Mouse (Mus musculus) liver, embryonic 11.5 days (tissue): ENCODE measurements around the gene Slc39a5. TPM values are rescaled to one million over a fixed set of nuclear protein-coding genes. Genes with fewer than 3 reads are reported as not detected.

ENCODE experiments used
- ATAC-seq: fragments of 200-750 bp; cut with Nextera tagmentation; replicated peaks from 2 replicates; pipeline ENCODE4 v1.8.0; 2017; ENCODE audit warnings: moderate number of reproducible peaks, mild to moderate bottlenecking, moderate TSS enrichment, moderate library complexity; ENCODE audit not compliant: low FRiP score
- DNase-seq: peaks from one replicate; pipeline ENCODE4 v3.0.0-alpha.2; 2017; ENCODE audit warnings: low spot score
- H3K27ac ChIP-seq: fragments of 300-500 bp; sonication (generic); 2 replicates; pipeline ENCODE4 v1.5.1; 2014; ENCODE audit warnings: mild to moderate bottlenecking, low read depth, low read length, control low read depth
- H3K27me3 ChIP-seq: fragments of 300-500 bp; sonication (generic); replicated peaks from 2 replicates; pipeline ENCODE4 v1.6.1; 2014; ENCODE audit warnings: low read length, mixed read lengths; ENCODE audit not compliant: control insufficient read depth, insufficient read depth
- H3K36me3 ChIP-seq: fragments of 300-500 bp; sonication (generic); 2 replicates; pipeline ENCODE4 v1.6.1; 2014; ENCODE audit warnings: mild to moderate bottlenecking, low read length, moderate library complexity, mixed read lengths; ENCODE audit not compliant: control insufficient read depth, insufficient read depth
- H3K4me1 ChIP-seq: fragments of 300-500 bp; sonication (generic); replicated peaks from 2 replicates; pipeline ENCODE4 v1.6.1; 2014; ENCODE audit warnings: low read length, mixed read lengths; ENCODE audit not compliant: control insufficient read depth, insufficient read depth
- H3K4me2 ChIP-seq: fragments of 300-500 bp; sonication (generic); 2 replicates; pipeline ENCODE4 v1.6.1; 2014; ENCODE audit warnings: mild to moderate bottlenecking, control low read depth, moderate library complexity
- H3K4me3 ChIP-seq: fragments of 300-500 bp; sonication (generic); 2 replicates; pipeline ENCODE4 v1.5.1; 2014; ENCODE audit warnings: low read depth, low read length, control low read depth
- H3K9ac ChIP-seq: fragments of 300-500 bp; sonication (generic); 2 replicates; pipeline ENCODE4 v1.6.1; 2014; ENCODE audit warnings: low read depth, low read length, control low read depth
- H3K9me3 ChIP-seq: fragments of 300-500 bp; sonication (generic); 2 replicates; pipeline ENCODE4 v1.6.1; 2016; ENCODE audit warnings: low read length, inconsistent platforms, mixed read lengths; ENCODE audit not compliant: control insufficient read depth
- WGBS: fragments of 180-500 bp; shearing (Covaris S2); extraction: QIAGEN DNeasy Blood & Tissue Kit; methylation state at CpG from one replicate; pipeline ENCODE4 v1.1.7; 2014; 5-methylcytosine and 5-hydroxymethylcytosine counted together
- polyA plus RNA-seq: library from polyadenylated mRNA; unstranded; fragments of >200 nt; fragmentation: Nextera tagmentation; extraction: Ambion mirVana; gene quantifications from 2 replicates; pipeline ENCODE4 v1.2.1, GENCODE M21; 2014

Slc39a5 gene
- polyA plus RNA-seq, 1 experiment from 2014 or later: 17.6 TPM

DNA sequence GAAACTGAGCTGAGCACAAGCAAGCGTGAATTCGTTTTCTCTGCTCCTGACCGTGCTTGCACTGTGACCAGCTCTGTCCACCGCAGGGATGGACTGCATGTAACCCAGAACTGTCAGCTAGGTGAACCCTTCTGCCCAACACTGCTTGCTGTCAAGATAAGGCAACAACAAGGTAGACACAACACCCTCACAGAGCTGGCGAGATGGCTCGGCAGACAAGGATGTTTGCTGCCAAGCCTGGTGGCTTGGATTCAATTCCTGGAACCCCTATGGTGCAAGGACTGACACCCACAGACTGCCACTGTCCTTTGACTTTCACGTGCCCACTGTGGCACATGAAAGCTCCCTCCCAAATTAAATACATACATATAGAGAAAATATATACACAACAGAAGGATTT is 2.9 kb upstream of the Slc39a5 start:
- H3K4me3 ChIP-seq: no peak overlapping the region
- peaks cover 10% of the 10 kb centered on the region for H3K4me1 ChIP-seq
- no peak overlapping the region for H3K27ac ChIP-seq
- no peak for ATAC-seq
- H3K36me3 ChIP-seq: peaks cover 10% of the 10 kb centered on the region; the same call in 1 of the 2 replicates
- no peaks in the 10 kb centered on the region for H3K9me3 ChIP-seq
- H3K9ac ChIP-seq: no peak overlapping the region
- no peaks in the 10 kb centered on the region for H3K27me3 ChIP-seq
- 82% methylated on average over 7 of the region's 7 CpGs for whole genome bisulfite sequencing
- no peak for DNase-seq
- no peak overlapping the region for H3K4me2 ChIP-seq

DNA sequence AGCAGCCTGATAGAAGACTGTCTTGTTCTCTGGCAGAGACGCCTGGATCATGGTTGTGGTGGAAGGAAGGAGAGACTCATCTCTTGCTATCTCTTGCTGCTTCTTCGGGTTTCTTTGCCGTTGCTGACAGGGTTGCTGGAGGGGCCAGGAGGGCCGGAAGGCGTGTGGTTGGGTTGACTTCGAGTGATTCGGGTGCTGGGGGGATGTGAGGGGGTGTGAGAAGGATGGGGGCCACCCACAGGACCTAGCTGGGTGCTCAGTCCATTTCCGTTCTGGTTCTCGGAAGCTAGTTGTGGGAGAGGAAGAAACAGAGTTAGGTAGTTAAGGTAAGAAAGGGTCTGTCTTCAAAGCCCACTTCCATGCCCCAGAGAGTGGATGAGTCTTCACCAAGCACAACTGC is 609 bp upstream of the Slc39a5 start:
- DNase-seq (no peak), ATAC-seq (no peak)
- Histone ChIP-seq H3K4me3 (no peak overlapping the region), H3K4me1 (peaks cover 3% of the 10 kb centered on the region; the same call in 1 of the 2 replicates), H3K27me3 (no peaks in the 10 kb centered on the region), H3K9me3 (no peaks in the 10 kb centered on the region), H3K4me2 (no peak overlapping the region), H3K36me3 (0 out of 2 replicates have a peak, but pooled peaks cover 5% of the 10 kb centered on the region), H3K27ac (no peak overlapping the region), H3K9ac (no peak overlapping the region)
- 70% methylated on average over 9 of the region's 9 CpGs for WGBS

DNA sequence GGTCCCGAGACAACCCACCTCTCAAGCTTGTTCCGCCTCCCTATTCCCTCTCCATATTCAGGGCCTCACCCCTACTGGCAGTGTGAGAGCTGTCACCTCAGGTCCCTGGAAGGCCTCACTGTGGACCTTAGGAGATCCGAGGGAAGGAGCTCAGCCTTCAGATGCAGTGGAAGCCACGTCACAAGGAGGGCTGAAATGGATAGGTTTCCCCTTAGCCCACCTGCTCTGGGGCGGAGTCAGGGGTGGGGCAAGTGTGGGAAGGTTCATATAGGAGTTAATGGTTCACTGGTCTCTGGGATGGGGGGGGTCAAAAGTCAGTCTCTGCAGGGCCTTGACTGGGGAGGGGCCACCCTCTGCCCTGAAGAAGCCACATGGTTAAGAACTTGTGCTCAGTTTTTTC is 691 bp downstream of the Slc39a5 start:
- ATAC-seq (0 out of 2 replicates have a peak, but pooled peaks have one; percentile 28), DNase-seq (peak; percentile 34)
- Histone ChIP-seq H3K4me2 (peak overlapping the region; percentile 47), H3K27me3 (no peaks in the 10 kb centered on the region), H3K4me1 (peaks cover 15% of the 10 kb centered on the region), H3K4me3 (peak overlapping the region; percentile 29; the same call in 1 of the 2 replicates), H3K27ac (no peak overlapping the region), H3K9ac (no peak overlapping the region), H3K36me3 (no peaks in the 10 kb centered on the region; the same call in 1 of the 2 replicates), H3K9me3 (no peaks in the 10 kb centered on the region)
- WGBS: 50% methylated on average over 5 of the region's 5 CpGs

DNA sequence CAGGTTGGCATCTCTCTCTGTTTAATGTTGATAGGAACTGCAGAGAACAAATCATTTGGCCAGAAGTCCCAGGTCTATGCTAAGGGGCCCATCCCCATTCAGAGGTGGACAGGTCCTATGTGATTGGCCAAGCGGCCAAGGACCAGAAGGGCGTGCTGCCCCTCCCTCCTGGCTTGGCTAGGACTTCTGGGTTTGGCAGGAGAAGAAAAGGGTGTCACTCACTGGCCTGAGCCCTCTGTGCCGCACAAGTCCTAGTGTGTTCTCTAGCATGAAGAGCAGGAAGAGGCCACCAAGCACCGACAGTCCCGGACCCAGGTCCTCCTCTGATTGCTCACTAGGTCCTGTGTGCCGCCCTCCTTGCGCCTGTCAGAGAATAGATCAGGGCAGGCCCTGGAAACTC is 3.6 kb downstream of the Slc39a5 start:
- Histone ChIP-seq H3K27ac (no peak overlapping the region), H3K9me3 (no peaks in the 10 kb centered on the region), H3K27me3 (no peaks in the 10 kb centered on the region), H3K4me2 (no peak overlapping the region), H3K36me3 (peaks cover 5% of the 10 kb centered on the region; the same call in 1 of the 2 replicates), H3K4me3 (no peak overlapping the region), H3K9ac (no peak overlapping the region), H3K4me1 (peaks cover 17% of the 10 kb centered on the region)
- ATAC-seq (no peak), DNase-seq (peak; percentile 31)
- 71% methylated on average over 7 of the region's 7 CpGs for WGBS

DNA sequence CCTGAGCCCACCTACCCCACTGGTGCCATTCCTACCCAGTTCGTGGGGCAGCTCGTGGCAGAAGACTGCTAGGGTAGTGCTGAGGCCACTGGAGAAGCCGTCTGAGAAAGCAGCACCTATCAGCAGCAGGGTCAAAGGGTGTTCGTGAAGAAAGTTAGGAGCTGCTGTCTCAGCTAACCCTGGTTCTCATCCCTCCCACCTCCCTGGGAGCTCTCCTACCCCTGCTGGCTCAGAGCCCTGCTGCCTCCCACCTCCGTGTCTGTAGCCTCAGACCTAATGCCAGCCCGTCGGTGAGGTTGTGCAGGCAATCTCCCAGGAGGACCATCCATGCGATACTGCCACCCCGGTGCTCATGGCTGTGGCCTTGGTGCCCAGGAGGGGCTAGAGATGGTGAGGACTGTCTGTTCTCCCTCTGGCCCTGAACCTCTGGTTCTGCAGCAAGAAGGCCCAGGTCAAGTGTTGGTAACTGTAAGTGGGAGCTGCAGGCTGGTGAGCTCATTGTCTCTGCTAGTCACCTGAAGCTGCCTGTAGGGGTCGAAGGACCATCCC is 4.2 kb downstream of the Slc39a5 start:
- H3K9ac ChIP-seq: no peak overlapping the region
- no peaks in the 10 kb centered on the region for H3K27me3 ChIP-seq
- peaks cover 17% of the 10 kb centered on the region for H3K4me1 ChIP-seq
- peaks cover 10% of the 10 kb centered on the region for H3K36me3 ChIP-seq
- H3K27ac ChIP-seq: peak overlapping the region; percentile 17; the same call in 1 of the 2 replicates
- H3K4me3 ChIP-seq: no peak overlapping the region
- DNase-seq (peak; percentile 32), ATAC-seq (no peak)
- no peak overlapping the region for H3K4me2 ChIP-seq
- H3K9me3 ChIP-seq: no peaks in the 10 kb centered on the region
- WGBS: 71% methylated on average over 10 of the region's 10 CpGs

DNA sequence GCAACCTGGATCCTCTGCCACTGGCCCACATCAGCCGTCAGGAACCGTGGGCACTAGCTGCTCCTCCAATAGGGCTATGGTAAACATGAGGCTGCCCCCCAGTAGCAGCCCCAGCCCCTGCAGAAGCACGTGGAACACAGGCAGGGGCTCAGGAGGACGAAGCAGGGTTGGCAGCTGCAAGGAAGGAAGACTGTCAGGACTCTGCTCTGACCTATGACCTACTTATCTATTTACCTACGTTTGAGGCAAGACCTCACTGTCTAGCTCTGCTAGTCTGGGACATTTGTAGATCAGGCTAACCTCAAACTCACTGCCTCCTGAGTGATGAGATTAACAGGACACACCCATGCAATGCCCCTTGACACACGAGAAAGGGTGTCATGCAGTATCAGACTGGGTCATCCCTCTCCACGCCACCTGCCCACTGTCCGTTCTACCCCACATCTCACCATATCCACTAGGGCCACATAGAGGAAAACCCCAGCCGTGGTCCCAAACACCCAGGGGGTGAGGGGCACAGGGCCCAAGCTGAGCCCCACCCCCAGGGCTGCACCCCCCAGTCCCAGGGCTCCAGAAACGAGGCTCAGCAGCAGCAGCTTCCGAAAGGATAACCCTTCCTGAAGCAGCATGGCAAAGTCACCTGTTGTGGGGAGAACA is 4.9 kb downstream of the Slc39a5 start:
- H3K4me3 ChIP-seq: no peak overlapping the region
- peaks cover 15% of the 10 kb centered on the region for H3K36me3 ChIP-seq
- peaks cover 17% of the 10 kb centered on the region for H3K4me1 ChIP-seq
- no peak overlapping the region for H3K9ac ChIP-seq
- ATAC-seq (0 out of 2 replicates have a peak, but pooled peaks have one; percentile 16), DNase-seq (peak; percentile 34)
- H3K9me3 ChIP-seq: no peaks in the 10 kb centered on the region
- no peak overlapping the region for H3K27ac ChIP-seq
- no peaks in the 10 kb centered on the region for H3K27me3 ChIP-seq
- no peak overlapping the region for H3K4me2 ChIP-seq
- 52% methylated on average over 11 of the region's 11 CpGs for WGBS

DNA sequence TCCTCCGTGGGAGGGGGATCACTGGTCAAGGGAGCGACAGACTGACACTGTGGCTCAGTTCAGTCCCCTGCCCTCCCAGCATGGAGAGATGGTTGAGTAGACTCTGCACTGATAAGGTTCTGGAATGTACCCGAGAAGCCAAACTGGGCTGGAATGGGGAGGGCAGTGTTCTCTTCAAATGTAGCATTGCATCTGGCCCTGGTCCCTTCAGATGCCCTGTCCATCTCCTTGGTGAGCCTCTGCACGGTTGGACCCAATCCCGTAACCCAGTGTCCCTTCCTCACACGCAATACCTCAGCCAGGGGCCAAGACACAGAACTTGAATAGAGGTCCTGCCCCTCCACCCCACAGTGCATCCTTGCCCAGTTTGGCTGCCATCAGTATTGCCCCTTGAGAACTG is 9.2 kb downstream of the Slc39a5 start:
- no peaks in the 10 kb centered on the region for H3K9me3 ChIP-seq
- no peak overlapping the region for H3K9ac ChIP-seq
- ATAC-seq: no peak
- H3K4me1 ChIP-seq: peaks cover 14% of the 10 kb centered on the region
- 76% methylated on average over 6 of the region's 6 CpGs for WGBS
- no peak for DNase-seq
- H3K4me2 ChIP-seq: no peak overlapping the region
- no peak overlapping the region for H3K4me3 ChIP-seq
- peaks cover 44% of the 10 kb centered on the region for H3K36me3 ChIP-seq
- H3K27me3 ChIP-seq: no peaks in the 10 kb centered on the region
- H3K27ac ChIP-seq: no peak overlapping the region

DNA sequence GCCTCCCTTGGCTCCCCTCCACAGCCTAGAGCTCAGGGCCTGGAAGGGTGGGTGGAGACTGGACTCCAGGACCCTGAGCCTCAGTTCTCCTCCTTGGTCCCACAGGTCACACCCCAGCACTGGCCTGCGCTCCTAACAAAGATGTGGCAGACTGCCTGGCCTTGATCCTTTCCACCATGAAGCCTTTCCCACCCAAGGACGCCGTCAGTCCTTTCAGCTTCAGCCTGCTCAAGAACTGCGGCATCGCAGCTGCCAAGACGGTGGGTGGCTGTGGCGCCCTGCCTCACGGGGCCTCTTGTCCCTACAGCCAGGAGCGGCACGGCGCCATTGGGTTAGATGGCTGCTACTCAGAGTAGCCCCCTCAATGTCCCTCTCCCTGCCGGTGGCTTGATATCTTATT is 10.7 kb downstream of the Slc39a5 start:
- ATAC-seq (no peak), DNase-seq (no peak)
- Histone ChIP-seq H3K4me3 (no peak overlapping the region), H3K27ac (no peak overlapping the region), H3K9me3 (no peaks in the 10 kb centered on the region), H3K36me3 (peaks cover 54% of the 10 kb centered on the region), H3K9ac (no peak overlapping the region), H3K4me2 (no peak overlapping the region), H3K27me3 (no peaks in the 10 kb centered on the region), H3K4me1 (peaks cover 3% of the 10 kb centered on the region)
- WGBS: 89% methylated on average over 12 of the region's 12 CpGs

DNA sequence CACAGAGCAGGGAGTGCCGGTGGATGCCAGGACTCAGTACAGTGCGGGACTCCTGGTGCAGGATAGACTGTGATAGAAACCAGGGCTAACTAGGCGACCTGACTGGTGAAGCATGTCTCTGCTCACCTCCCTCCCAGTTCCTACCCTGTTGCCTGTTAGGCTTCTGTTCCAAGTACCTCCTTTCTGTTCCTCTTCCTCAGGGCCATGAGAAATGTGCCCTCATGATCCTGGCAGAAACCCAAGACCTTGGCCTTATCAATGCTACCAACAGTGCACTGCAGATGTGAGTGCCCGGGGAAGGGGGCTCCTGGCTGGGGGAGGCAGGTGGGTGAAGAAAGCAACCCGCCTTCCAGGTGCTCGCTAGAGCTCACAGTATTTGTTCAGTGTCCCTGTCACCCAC is 11.5 kb downstream of the Slc39a5 start:
- H3K27ac ChIP-seq: no peak overlapping the region
- 84% methylated on average over 6 of the region's 6 CpGs for whole genome bisulfite sequencing
- no peak overlapping the region for H3K4me3 ChIP-seq
- H3K36me3 ChIP-seq: peaks cover 55% of the 10 kb centered on the region
- ATAC-seq (no peak), DNase-seq (no peak)
- no peaks in the 10 kb centered on the region for H3K4me1 ChIP-seq
- no peaks in the 10 kb centered on the region for H3K27me3 ChIP-seq
- H3K9ac ChIP-seq: no peak overlapping the region
- no peak overlapping the region for H3K4me2 ChIP-seq
- no peaks in the 10 kb centered on the region for H3K9me3 ChIP-seq
